Mouse (Mus musculus): ENCODE results near the gene Chodl. TPM values are rescaled to one million over a fixed set of nuclear protein-coding genes. Genes with fewer than 3 reads are reported as not detected.

Chodl gene
- polyA plus RNA-seq, 1 experiment: 6.0 TPM

- H3K27ac ChIP-seq (ENCODE audit: insufficient read depth, low read length): no peak overlapping the region
- no peak overlapping the region for H3K4me3 ChIP-seq (replicated peaks; ENCODE audit: insufficient read depth, low read depth, low read length)
- DNase-seq: peak in 1 of 2 experiments; percentile 5
- WGBS: 30% methylated on average over 13 of the region's 13 CpGs
- TF ChIP-seq POLR2A (IDR thresholded peaks at IDR 0.05; ENCODE audit: borderline replicate concordance, insufficient read depth, low read length) (no peak), CTCF (IDR thresholded peaks at IDR 0.05; ENCODE audit: borderline replicate concordance, insufficient read depth, low read depth, low read length) (0 out of 2 replicates have a peak, but pooled peaks have one; percentile 5)
- no peaks in the 10 kb centered on the region for H3K27me3 ChIP-seq (ENCODE audit: control insufficient read depth, insufficient read depth, low read length)
- H3K4me1 ChIP-seq (ENCODE audit: control insufficient read depth, insufficient read depth, low read length): no peaks in the 10 kb centered on the region
Observed at GRCm38 (mm10) chr16:78969091-78969731, 38.5 kb downstream of the Chodl start.

- TF ChIP-seq CTCF (IDR thresholded peaks at IDR 0.05; ENCODE audit: borderline replicate concordance, insufficient read depth, low read depth, low read length) (no peak), POLR2A (IDR thresholded peaks at IDR 0.05; ENCODE audit: borderline replicate concordance, insufficient read depth, low read length) (no peak)
- 96% methylated on average over 13 of the region's 13 CpGs for WGBS
Observed at GRCm38 (mm10) chr16:78974099-78974498, 43.4 kb downstream of the Chodl start.

GRCm38 (mm10) chr16:78976384-78976783 is 45.6 kb downstream of the Chodl start:
- no peaks in the 10 kb centered on the region for H3K27me3 ChIP-seq (ENCODE audit: control insufficient read depth, insufficient read depth, low read length)
- 80% methylated on average over 8 of the region's 8 CpGs for WGBS
- H3K4me1 ChIP-seq (ENCODE audit: control insufficient read depth, insufficient read depth, low read length): no peaks in the 10 kb centered on the region
- TF ChIP-seq CTCF (IDR thresholded peaks at IDR 0.05; ENCODE audit: borderline replicate concordance, insufficient read depth, low read depth, low read length): no peak
- no peak for TF ChIP-seq POLR2A (IDR thresholded peaks at IDR 0.05; ENCODE audit: borderline replicate concordance, insufficient read depth, low read length)
- no peak overlapping the region for H3K27ac ChIP-seq (ENCODE audit: insufficient read depth, low read length)
- H3K4me3 ChIP-seq (replicated peaks; ENCODE audit: insufficient read depth, low read depth, low read length): no peak overlapping the region
- DNase-seq: no peak

More at GRCm38 (mm10) chr16:78974099-78974498, 43.4 kb downstream of the Chodl start:
- DNase-seq: no peak
- Histone ChIP-seq H3K4me3 (replicated peaks; ENCODE audit: insufficient read depth, low read depth, low read length) (no peak overlapping the region), H3K27ac (ENCODE audit: insufficient read depth, low read length) (no peak overlapping the region), H3K4me1 (ENCODE audit: control insufficient read depth, insufficient read depth, low read length) (no peaks in the 10 kb centered on the region), H3K27me3 (ENCODE audit: control insufficient read depth, insufficient read depth, low read length) (no peaks in the 10 kb centered on the region)

Other genes starting within 250 kb of the Chodl start
- gene Tmprss15, start 160.1 kb downstream of the Chodl start, polyA plus RNA-seq (2012; rRNA removed): not detected in 2 replicates

All from cerebellum, adult 2 months (tissue).